Mouse (Mus musculus) Patski (cell line): ENCODE data around the gene Tbcc. TPM values are rescaled to one million over a fixed set of nuclear protein-coding genes. Genes with fewer than 3 reads are reported as not detected.

Experiments used
- ATAC-seq: fragments of 100-300 bp; one replicate; pipeline ENCODE4 v1.8.0; 2021
- CTCF ChIA-PET: fragments of 350-600 bp; sonication (Branson Sonifier 250); formaldehyde crosslinking; loops from one replicate; lab custom pipeline; 2022; ENCODE audit warnings: inconsistent platforms; lab: Charles Lee
- POLR2A ChIA-PET: fragments of 350-600 bp; sonication (Branson Sonifier 250); formaldehyde crosslinking; loops from one replicate; lab custom pipeline; 2022; ENCODE audit warnings: antibody characterized with exemption, inconsistent platforms; lab: Charles Lee
- DNase-seq: peaks from one replicate; pipeline ENCODE4 v3.0.0-alpha.2; 2011; ENCODE audit warnings: low read depth, low spot score
- H3K27me3 ChIP-seq: fragments of 371-371 bp; one replicate; pipeline ENCODE4 v1.5.1; 2021
- CTCF ChIP-seq: fragments of 100-300 bp; IDR thresholded peaks from one replicate; pipeline ENCODE4 v1.5.1; 2021
- in situ Hi-C: fragments of 300-500 bp; cut with MboI; formaldehyde crosslinking; loops from 3 replicates; pipeline ENCODE4 v1.11.1; 2018; ENCODE audit warnings: low pct_unique_long_range_greater_than_20kb, mixed read lengths
- polyA plus RNA-seq: library from polyadenylated mRNA; unstranded; gene quantifications from one replicate; pipeline ENCODE4 v1.2.3, GENCODE M21; 2021

Tbcc gene
- polyA plus RNA-seq, 1 experiment from 2014 or later, result 36.4 TPM

DNA sequence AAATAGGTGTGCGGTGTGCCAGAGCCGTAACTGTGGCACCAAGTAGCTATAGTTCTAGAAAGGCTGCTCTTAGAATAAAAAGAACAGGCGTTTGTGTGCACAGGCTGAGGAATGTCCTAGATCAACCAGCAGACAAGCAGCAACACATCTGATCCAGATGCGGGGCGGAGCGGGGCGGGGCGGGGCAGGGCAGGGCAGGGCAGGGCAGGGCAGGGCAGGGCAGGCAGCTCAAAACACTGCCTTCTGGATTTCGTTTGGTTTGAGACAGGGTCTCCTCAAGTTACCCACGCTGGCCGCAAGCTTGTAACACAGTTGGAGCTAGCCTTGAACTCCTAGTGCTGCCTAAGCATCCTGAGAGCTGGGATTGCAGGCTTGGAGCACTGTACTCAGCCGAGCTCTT is 38.8 kb downstream of the Tbcc start:
- ChIA-PET CTCF (interaction anchor here (1.1 to 1.3 kb wide), 2 partner anchors 11 to 36 kb away, joined by 3 to 4 read pairs; no protein-coding TSS in a partner anchor), POLR2A (no interaction called here)
- H3K27me3 ChIP-seq, result no peaks in the 10 kb centered on the region
- ATAC-seq, result no peak
- no peak for TF ChIP-seq CTCF
- no peak for DNase-seq
- in situ Hi-C loops, result no loop called here

DNA sequence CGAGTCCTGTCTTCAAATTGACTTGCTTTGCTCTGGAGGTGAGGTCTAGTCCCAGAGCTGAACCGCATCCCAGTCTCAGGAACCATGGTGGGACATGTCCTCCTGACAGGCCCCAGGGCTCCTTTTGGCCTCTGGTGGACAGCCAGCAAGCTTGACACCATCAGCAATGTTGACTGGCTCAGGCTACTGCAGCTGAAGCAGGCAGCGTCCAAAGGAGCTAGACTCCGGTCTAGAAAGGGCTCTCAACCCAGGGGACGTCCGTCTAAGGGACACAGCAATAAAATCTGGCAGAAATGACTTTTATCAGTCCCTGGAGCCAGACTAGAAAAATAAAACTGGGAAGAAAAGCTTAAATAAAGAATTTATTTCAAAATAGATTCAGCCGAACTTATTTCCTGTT is 39.4 kb downstream of the Tbcc start:
- in situ Hi-C loops, result no loop called here
- ChIA-PET CTCF (interaction anchor here (0.8 to 1.3 kb wide), 3 partner anchors 11 to 29 kb away, joined by 3 to 4 read pairs (median 3); no protein-coding TSS in a partner anchor), POLR2A (no interaction called here)
- ATAC-seq, result no peak
- TF ChIP-seq CTCF, result no peak
- H3K27me3 ChIP-seq, result no peaks in the 10 kb centered on the region
- DNase-seq, result no peak

DNA sequence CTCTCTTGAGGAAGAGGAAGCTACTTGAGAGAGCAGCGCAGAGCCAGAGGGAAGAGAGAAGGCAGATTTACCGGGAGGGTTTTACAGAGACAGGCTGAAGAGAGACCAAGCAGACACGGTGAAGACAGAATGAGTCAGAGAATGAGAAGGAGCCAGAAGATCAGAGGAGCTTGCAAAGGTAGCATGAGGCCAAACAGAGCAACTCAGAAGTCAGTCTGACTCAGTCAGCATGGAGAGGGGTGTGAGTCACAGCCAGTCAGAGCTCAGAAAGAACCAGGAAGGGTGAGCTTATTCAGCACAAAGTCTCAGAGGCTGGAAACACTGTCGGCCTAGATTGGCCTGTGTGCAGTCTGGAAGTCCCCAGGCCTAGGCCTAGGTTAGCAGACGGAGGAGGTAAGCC is 42.5 kb downstream of the Tbcc start:
- TF ChIP-seq CTCF, result no peak
- no peaks in the 10 kb centered on the region for H3K27me3 ChIP-seq
- POLR2A ChIA-PET, result interaction anchor here (0.5 kb wide), 1 partner anchor 125 kb away, joined by 3 read pairs; no protein-coding TSS in a partner anchor
- DNase-seq, result peak; percentile 89
- CTCF ChIA-PET, result interaction anchor here (1.3 to 1.9 kb wide), 4 partner anchors 24 to 40 kb away, joined by 4 to 6 read pairs (median 4); no protein-coding TSS in a partner anchor
- in situ Hi-C loops, result no loop called here
- ATAC-seq, result peak; percentile 95

GRCm38 (mm10) chr17:46933557-46934348 is 43.3 kb downstream of the Tbcc start:
- POLR2A ChIA-PET, result interaction anchor here (0.5 kb wide), 1 partner anchor 124 kb away, joined by 3 read pairs; no protein-coding TSS in a partner anchor
- no peak for TF ChIP-seq CTCF

DNA sequence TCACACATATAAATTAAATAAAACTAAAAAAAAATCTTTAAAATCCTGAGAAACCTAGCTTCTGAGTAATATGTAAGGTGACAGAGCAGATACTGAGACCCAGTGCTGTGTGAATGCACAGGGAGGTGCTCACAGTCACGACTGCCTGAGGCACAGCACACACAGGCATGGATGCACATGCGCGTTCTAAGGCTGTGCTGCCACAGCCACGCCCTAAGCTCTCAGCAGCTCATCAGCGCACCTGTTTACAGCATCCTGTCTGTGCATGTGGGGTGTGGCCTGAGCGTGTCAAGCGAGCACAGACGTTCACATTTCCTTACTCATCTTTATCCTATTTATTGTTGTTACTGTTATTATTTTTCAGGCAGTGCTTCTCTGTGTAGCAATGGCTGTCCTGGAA is 50.0 kb downstream of the Tbcc start:
- POLR2A ChIA-PET, result interaction anchor here (0.5 kb wide), 1 partner anchor 43 kb away, joined by 3 read pairs; no protein-coding TSS in a partner anchor
- CTCF ChIA-PET, result interaction anchor here (1.1 kb wide), 1 partner anchor 11 kb away, joined by 4 read pairs; no protein-coding TSS in a partner anchor
- in situ Hi-C loops, result no loop called here
- no peak for ATAC-seq
- TF ChIP-seq CTCF, result no peak
- H3K27me3 ChIP-seq, result no peaks in the 10 kb centered on the region
- no peak for DNase-seq

More at GRCm38 (mm10) chr17:46933557-46934348, 43.3 kb downstream of the Tbcc start:
- no peaks in the 10 kb centered on the region for H3K27me3 ChIP-seq
- ATAC-seq, result peak; percentile 49
- CTCF ChIA-PET, result interaction anchor here (1.3 to 1.9 kb wide), 4 partner anchors 23 to 39 kb away, joined by 4 to 6 read pairs (median 4); no protein-coding TSS in a partner anchor
- no peak for DNase-seq
- in situ Hi-C loops, result no loop called here

Other genes with a start within 250 kb of the Tbcc start
- gene Klc4, start 244.7 kb upstream of the Tbcc start, polyA plus RNA-seq, result 42.3 TPM
- gene Mrpl2, start 244.5 kb upstream of the Tbcc start, polyA plus RNA-seq, result 124 TPM
- gene Cul7, start 240.3 kb upstream of the Tbcc start, polyA plus RNA-seq, result 109 TPM
- 46.4 TPM for gene Rrp36, start 216.3 kb upstream of the Tbcc start, polyA plus RNA-seq
- gene Mea1, start 211.9 kb upstream of the Tbcc start, polyA plus RNA-seq, result 150 TPM
- gene Klhdc3, start 209.8 kb upstream of the Tbcc start, polyA plus RNA-seq, result 61.4 TPM
- gene Ppp2r5d, start 185.6 kb upstream of the Tbcc start, polyA plus RNA-seq, result 87.8 TPM
- 39.9 TPM for gene Pex6, start 179.2 kb upstream of the Tbcc start, polyA plus RNA-seq
- gene Gnmt, start 161.5 kb upstream of the Tbcc start, polyA plus RNA-seq, result 0.21 TPM
- gene Cnpy3, start 138.5 kb upstream of the Tbcc start, polyA plus RNA-seq, result 110 TPM
- 0.12 TPM for gene Ptcra, start 127.0 kb upstream of the Tbcc start, polyA plus RNA-seq
- 24.4 TPM for gene 2310039H08Rik, start 118.0 kb upstream of the Tbcc start, polyA plus RNA-seq
- gene Rpl7l1, start 108.0 kb upstream of the Tbcc start, polyA plus RNA-seq, result 119 TPM
- gene Bicral, start 32.2 kb upstream of the Tbcc start, polyA plus RNA-seq, result 16.4 TPM
- gene Prph2, start 19.8 kb downstream of the Tbcc start, polyA plus RNA-seq, result not detected
- gene Ubr2, start 119.9 kb downstream of the Tbcc start, polyA plus RNA-seq, result 60.9 TPM